Mouse (Mus musculus) R1 (cell line): ENCODE results near the gene Sardh.

Experiments
- DNase-seq: peaks from one replicate; pipeline ENCODE4 v3.0.0-alpha.2; 2018; ENCODE audit warnings: low read depth, low spot score

Sardh gene

DNA sequence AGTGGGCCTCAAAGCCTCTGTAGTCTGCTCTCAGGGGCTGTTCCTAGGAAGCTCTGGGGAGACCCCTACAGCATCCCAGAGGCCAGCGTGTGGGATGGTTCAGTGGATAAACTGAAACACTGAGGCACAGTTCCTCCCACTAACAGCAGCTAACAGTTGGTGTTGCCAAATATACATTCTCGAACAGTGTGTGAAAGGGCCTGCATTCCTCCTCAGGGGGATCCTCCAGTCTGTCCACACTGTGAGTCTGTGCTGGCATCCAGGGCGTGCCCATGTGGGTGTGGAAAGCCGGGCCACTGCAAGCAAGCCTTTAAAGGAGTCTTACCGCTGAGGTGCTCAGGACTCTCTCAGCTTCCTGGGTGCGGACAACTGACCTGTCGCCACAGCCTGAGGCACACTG, 21.6 kb downstream of the Sardh start:
- no peak for DNase-seq

DNA sequence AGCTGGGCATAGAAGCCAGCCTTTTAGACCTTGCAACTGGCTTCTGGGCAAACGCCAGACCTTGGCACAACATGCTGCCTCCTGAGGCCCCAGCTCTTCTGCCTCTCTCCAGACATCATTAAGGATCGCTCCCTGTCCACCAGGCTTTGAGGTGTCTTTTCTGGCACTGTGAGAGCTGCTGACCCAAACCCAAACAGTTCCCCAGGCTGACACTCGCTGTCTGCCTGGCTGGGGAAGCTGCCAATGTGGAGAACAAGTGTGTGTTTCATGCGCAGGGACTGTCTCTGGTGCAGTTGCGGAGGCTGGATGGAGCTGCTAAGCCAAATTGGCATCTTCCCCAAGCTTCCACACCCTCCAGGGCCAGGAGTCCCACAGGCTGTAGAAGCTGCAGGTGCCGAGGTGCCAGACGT, 25.1 kb downstream of the Sardh start:
- DNase-seq, result no peak

GRCm38 (mm10) chr2:27218569-27218968, 29.6 kb downstream of the Sardh start:
- DNase-seq, result no peak

- DNase-seq, result no peak
These were observed 30.0 kb downstream of the Sardh start for GRCm38 (mm10) chr2:27218121-27218544.

- DNase-seq, result no peak
These were observed 32.6 kb downstream of the Sardh start for GRCm38 (mm10) chr2:27215537-27215936.

DNA sequence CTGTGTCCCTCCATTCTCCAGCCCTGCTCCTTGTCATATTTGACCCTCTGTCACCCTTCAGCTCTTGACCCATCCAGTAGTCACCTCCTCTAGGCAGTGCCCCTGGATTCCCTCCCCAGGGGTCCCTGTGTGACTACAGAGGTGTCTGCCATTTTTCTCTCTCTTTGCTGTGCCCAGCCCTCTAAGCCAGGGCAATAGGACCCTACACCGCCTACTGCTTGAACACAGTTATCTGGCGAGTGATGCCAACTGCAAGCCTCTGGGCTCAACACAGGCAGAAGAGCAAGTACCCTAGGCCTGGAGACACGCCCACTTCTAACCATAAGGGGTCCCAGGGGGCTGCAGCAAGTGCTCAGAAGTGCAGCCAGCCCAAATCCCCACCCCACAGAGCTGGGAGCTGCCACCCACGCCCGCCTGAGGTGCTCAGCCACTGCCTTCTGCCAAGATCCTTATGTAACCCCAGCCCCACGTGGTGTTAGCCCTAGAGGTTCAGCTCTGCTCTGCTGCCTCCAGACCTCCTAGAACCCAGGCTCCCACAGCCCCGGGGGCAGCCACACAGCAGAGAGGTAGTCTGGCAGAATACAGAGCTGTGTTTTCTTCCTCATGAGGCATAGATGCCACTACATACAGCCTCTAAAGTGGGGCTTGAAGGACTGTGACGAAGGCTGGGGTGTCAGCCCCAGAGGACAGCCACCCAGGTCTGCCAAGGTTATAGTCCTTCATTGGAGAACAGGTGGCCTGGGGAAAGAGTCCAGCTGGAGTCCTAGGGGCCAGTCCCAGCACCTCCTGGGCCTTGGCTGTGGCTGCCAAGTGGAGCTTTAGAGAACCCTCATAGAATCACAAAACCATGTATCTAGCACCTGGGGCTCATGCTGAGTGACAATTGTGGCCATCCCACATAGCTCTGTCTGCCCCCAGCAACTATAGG, 35.9 kb downstream of the Sardh start:
- no peak for DNase-seq

DNA sequence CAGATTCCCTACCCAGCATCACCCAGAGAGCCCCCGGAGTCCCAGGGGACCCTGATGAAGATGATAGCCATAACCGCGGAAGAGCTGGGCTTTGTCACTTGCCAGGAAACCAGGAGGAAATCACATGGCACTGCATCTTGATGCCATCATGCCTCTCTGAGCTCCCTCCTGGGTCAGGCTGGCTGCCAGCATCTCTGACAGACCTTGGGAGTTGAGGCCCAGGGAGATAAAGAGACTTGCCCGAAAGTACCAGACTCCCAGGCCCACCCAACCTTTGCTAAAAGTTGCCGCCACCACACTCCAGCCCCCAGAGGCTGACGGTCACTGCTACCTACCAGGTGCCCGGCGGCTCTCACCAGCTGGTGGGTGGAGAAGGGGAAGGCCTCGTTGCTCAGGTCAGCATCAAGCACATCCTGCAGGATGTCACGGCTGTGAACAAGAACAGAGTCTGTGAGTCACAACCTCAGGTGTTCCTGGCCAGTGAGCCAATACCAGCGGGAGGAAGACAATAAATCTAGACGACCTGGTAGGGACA, 37.4 kb downstream of the Sardh start:
- no peak for DNase-seq

GRCm38 (mm10) chr2:27210255-27210654, 37.9 kb downstream of the Sardh start:
- DNase-seq, result peak; percentile 46

GRCm38 (mm10) chr2:27209816-27210215, 38.3 kb downstream of the Sardh start:
- no peak for DNase-seq

GRCm38 (mm10) chr2:27209370-27209769, 38.8 kb downstream of the Sardh start:
- no peak for DNase-seq

GRCm38 (mm10) chr2:27207126-27207525, 41.0 kb downstream of the Sardh start:
- no peak for DNase-seq

DNA sequence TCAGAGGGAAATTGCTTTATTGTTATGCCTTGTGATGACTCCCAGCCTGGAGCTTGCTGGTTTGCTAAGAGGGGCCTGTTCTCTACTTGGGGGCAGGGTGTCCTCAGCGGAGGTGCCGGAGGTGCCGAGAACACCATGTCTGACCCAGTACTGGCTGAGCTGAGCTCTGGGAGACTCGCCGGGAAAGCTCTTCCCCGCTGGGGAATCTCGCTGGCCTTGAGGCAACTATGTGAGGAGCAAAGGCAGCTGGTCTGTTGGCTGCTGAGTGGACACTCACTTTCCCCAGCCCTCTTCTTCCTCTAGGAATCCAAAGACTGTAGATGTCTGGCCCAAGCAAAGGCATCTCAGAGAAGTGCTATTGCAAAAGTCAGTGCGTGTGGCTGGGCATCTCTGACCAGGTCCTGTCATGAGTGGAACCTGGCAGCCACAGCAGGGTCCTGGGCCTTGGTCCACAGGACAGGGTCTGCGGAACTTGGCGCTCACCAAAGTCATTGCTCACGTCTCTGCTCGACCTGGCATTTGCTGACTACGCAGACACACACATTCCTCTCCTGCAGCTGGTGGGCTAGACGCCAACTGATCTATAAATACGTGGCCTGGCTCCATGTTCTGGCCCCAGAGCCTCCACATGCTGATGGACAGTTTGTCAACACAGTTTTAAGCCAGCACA, 41.9 kb downstream of the Sardh start:
- DNase-seq, result no peak

DNA sequence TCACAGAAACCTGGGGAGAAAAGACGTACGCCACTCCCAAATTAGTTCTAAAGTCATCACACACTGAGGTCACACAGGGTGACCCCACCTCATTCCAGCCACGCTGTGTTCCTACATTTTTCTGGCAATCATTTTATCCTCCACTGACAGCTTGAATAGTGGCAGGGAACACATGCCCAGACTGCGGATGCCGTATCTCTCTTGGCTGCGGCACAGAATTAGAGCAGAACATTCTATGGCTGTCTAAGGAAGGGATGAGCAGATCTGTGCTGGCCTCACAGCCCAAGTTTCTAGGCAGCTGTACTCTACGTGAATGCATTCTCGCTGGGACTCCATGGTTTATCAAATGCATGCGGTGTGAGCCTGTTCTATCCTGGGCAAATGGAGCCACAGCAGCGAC, 42.5 kb downstream of the Sardh start:
- DNase-seq, result no peak

GRCm38 (mm10) chr2:27200586-27200985, 47.6 kb downstream of the Sardh start:
- no peak for DNase-seq

DNA sequence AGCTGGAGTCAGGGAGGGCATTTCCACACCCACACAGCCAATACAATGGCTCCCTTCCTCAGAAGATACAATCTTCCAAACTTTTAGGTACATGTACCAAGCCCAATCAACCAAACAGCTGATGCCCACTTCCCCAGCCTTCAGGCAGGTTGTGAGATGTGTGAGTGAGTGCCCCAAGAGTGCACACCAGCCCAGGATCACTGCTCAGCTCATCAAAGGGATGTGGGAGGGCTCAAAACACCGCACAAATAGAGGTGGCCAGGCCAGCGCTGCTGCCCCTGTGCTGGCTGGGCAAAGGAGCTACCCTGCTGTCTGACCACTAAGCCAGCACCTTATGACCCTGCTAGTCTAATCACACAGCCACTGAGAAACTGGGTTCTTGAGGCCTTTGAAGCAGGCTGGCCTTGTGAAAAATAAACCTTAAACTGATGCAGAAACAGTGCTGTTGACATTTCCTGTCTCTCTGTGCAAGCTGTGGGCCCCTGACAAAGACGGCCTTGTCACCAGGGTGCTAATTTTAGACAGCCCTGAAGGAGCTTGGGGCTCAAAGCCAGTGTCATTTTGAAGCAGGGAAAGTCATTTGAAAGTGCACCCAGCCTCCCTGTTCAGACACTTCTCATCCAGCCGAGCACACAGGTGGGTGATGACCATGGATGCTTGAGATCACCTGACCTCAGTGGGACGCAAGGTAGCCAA, 49.4 kb downstream of the Sardh start:
- DNase-seq, result no peak

DNA sequence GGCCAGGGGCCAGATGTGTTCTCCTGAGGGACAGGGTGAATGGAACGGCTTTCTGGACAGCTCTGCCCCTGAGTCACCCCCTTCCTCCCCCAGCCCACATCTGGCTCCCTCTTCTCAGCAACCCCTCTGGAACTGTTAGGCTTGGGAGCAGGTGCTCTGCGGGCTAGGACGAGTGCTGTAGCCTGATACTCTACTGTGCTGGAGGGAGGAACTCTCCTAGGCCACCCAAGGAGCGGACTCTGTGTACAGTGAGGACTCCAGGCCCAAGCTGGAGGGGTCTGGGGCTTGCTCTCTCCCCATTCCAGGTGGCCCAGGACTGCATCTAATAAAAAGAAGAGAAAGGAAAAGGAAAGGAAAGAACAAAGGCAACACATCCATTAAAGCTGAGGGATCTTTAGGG, 58.1 kb downstream of the Sardh start:
- DNase-seq, result no peak

GRCm38 (mm10) chr2:27187531-27187930, 60.6 kb downstream of the Sardh start:
- DNase-seq, result no peak

GRCm38 (mm10) chr2:27183734-27184133, 64.4 kb downstream of the Sardh start:
- DNase-seq, result no peak

DNA sequence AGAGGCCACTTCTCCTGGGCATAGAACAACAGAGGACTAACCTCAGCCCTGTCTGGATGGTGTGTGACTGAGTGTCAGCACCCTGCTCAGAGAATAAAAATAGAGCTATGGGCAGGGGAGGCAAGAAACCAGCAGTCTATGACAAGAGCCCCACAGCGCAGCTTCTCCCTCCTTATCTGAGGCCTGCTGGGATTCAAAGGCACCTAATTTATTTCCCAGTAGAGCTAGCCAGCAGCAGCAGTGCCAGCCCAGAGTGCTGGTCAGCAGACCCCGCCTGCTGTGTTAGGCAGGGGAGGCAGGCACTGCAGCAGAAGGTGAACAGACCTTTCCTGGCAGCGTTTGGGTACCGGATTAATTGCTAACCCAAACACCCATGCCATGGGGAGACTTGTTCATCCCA, 66.2 kb downstream of the Sardh start:
- no peak for DNase-seq

- DNase-seq, result no peak
These were observed 69.0 kb downstream of the Sardh start for GRCm38 (mm10) chr2:27179101-27179500.

- DNase-seq, result no peak
These were observed 72.4 kb downstream of the Sardh start for GRCm38 (mm10) chr2:27175696-27176267.

- no peak for DNase-seq
These were observed 73.9 kb downstream of the Sardh start for GRCm38 (mm10) chr2:27174242-27174641.
